Mouse (Mus musculus) urinary bladder, adult 18-20 months (tissue): ENCODE data around the gene Endov.

Experiments used
- DNase-seq, 2 experiments: peaks; one replicate each; pipeline ENCODE4 v3.0.0; 2022; ENCODE audit warnings: low spot score in 2 of 2, mixed read lengths in 2 of 2

Gene Endov

DNA sequence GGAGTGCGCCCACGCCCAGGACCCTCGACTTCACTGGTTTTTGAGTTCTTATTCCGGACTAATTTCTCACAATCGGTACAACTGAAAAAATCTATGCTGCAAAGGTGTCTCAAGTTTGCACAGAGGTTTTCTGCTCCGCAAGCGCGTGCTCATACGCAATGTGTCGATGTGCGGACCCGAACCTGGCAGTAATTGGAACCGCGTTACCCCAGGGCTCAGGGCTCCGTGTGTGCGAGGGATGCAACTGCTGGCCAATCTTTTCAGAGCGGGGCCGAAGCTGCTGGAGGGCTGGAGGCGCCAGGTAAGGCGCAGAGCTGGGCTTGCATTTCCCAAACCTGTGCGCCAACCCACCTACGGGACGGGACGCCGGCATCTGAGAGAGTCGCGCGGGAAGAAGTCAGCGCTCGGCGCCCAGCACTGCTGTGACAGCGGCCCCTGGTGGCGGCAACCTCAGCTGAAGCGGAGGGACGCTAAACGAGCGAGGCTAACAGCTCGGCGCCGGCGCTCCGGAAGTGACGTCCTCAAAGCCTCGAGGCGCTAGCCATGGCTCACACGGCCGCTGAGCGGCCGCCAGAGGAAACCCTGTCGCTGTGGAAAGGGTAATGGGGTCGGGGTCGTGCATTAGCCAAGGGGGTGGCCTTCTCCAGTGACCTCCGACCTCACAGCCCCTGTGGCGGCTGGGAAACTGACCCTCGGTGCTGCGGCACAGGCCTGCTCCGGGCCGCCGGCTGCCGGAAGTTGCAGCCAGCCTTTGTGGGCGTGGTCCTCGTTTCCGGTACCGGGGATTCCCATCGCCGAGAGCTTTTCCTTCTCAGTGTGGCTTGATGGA, at the start of gene Endov:
Gene Endov (plus strand): TSS at position 487 of the 829 bp plus-strand sequence.
- DNase-seq: peak; percentile 94 to 99

DNA sequence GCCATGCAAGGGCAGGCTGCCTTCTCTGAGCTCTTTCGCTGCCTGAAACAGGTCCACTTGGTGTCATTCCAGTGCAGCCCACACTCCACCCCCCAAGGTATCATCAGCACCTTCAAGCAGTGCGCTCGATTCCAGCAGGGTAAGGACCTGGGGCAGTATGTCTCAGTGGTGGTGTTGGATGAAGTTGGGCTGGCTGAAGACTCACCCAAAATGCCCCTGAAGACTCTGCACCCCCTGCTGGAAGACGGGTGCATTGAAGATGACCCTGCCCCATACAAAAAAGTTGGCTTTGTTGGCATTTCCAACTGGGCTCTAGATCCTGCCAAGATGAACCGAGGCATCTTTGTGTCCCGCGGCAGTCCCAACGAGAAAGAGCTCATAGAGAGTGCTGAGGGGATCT, 48.9 kb upstream of the Endov start:
- DNase-seq: no peak

DNA sequence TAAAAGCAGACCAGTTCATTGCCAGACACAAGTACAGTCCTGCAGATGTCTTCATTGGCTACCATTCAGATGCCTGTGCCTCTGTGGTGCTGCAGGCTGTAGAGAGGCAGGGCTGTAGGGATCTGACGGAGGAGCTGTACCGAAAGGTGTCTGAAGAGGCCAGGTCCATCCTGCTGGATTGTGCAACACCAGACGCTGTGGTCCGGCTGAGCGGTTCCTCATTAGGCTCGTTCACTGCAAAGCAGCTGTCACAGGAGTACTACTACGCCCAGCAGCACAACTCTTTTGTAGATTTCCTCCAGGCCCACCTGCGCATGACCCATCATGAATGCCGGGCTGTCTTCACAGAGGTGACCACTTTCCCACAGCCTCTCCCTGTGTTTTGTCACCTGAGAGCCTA, 47.7 kb upstream of the Endov start:
- DNase-seq: no peak

DNA sequence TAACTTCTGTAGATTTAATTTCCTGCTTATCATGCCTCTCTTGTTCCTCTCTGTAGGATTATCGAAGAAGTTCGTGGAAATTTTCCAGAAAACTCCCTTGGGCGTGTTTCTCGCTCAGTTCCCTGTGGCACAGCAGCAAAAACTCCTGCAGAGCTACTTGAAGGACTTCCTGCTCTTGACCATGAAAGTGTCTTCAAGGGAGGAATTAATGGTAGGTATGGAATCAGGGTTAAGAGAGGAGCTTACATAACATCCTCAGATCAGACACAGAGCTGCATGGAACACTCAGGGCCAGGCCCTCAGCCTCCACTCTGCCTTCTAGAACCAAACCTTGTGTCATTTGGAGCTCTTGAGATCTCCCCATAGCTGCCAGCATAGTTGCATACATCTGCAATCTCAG, 35.0 kb upstream of the Endov start:
- DNase-seq: no peak

DNA sequence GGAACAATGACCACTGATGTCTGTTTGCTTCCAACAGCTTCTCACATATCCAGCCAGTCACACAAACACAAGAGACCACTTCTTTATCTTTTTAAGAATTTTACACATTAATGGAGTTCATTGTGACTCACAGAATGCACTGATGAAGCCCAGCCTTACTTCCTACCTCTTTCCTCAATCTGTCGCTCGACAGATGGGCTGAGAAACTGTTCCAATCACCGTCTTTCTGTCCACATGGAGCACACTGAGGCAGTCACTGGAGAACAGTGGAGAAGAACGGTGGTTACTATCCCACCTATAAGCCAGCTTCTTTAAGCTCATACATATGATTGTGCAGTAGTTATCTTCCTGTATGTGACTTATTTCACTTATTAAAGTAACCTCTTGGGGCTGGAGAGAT, 13.3 kb upstream of the Endov start:
- no peak for DNase-seq

DNA sequence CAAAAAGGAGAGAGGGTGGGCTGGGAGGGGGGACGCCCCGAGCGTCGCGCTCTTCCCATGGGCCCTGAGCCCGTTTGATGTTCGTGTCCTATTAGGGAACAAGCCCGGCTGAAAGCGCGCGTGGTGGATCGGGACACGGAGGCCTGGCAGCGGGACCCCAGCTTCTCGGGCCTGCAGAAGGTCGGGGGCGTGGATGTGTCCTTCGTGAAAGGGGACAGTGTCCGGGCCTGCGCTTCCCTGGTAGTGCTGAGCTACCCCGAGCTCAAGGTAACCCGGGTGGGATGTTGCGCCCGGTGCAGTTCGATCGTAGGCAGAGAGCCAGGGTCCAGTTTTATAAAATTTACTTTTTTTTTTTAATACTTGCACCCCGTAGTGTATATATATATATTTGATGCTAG, 542 bp downstream of the Endov start:
- no peak for DNase-seq

DNA sequence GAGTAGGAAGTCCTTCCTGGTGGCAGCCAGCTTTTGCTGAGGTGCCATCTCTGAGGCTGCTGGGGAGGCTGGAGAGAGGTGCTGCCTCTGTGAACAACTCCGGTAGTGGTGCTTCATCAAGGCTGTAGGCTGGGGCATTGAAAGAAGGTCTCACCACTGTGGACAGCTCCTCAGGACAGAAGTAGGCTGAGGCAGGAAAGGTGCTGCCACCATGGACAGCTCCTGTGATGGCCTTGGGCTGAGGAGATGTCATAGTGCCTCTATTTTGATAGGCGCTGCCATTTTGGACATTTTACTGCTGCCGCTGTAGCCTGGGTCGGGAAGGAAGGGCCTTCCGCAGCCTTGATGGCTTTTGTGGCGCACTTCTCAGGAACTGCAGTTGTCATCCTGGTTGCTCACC, 1.7 kb downstream of the Endov start:
- no peak for DNase-seq

DNA sequence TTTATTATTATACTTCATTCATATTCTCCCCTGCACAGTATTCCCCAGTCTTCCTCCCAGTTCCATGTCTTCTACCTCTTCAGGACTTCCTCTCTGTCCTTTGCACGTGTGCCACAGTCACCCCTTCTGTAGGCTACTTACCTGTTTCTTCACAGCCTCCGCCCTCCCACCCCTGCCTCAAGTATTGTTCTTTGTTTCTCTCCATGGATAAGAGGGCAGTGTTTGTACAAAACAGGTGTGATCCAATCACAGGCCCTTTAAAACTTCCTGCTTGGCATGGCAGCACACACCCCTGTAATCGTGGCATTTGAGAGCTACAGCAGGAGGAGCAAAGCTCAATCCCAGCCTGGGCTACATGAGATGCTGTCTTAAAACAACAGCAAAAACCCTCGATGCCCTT, 2.4 kb downstream of the Endov start:
- DNase-seq: no peak

DNA sequence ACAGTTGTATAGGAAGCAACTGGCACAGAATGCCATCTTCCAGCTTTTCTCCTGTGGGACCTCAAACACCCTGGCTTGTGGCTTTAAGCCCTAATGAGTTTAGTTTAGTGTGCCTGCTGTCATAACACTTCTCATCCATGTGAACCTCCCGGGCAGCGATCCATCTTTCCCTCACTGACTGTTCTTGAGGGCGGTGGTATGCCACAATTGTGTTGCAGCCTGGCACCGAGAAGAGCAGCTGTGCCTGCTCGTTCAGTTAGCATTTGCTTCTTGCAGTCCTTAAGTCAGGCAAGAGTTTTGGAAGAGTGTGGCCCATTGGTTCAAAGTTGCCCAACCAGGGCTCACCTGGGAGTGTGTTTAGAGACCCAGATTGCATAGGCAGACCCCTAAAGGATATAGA, 5.0 kb downstream of the Endov start:
- no peak for DNase-seq

DNA sequence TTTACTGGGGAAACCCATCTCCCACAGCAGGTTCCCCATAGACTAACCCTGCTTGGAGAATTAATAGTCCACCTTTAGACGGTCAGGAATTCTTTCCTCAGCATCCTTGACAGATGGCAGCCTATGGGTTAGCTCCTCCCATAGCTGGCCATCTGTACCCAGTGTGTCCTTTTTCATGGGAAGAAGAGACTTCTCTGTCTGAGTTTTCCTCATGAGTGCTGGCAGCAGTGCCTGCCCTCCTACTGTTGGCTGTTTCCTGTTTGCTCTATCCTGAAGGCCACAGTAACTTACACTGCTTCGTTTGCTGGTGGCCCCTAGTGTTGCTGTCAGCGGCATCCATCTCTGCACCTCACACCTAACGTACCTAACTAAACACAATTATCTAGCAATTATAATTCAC, 6.3 kb downstream of the Endov start:
- no peak for DNase-seq

DNA sequence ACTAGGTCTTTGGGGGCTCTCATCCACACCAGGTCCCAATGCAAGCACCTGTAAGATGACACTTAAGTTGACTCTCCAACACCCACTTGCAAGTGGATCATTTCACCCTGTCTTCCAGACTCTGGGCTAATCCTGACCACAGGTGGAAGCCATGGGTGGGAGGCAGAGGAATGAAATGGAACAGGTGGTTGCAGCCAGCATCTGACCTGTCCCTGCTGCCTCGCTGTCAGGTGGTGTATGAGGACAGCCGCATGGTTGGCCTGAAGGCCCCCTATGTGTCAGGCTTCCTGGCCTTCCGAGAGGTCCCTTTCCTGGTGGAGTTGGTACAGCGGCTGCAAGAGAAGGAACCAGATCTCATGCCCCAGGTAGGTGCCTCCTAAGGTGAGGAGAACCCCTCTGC, 8.2 kb downstream of the Endov start:
- no peak for DNase-seq

DNA sequence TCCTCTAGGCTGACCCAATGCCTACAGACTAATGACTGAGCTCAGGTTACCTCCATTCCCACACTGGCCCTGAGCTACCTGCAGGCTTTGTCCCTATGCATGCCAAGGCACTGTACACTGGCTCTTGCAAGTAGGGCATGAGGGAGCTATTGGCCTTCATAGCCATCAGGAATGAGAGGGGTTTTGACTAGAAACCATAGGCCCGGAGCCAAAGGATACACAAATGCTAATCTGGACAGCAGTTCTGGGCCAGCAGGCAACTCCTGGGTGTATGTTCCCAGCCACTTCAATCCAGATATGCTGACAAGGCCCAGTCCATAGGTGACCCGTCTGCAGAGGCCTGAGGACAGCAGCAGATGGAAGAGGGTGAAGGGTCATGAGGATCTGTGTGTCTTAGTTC, 8.9 kb downstream of the Endov start:
- DNase-seq: no peak

DNA sequence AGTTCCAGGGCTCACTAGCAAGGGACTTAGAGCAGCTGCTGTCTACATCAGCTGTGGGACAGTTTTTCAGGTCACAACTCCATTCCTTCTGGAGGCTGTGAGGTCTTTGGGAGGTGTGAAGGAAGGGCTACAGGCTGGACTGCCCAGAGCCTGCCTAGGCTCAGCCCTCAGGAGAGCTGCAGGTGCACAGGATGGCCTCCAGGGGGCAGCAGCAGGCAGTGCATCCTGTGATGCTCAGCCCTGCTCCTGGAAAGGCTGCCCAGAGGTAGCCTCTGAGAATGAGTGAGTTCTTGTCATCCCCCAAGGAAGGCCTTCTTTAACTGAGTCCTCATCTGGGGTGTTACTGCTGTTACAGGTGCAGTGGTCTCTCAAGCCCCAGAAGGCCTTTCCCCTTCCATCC, 12.5 kb downstream of the Endov start:
- peak; percentile 43 to 60 for DNase-seq

DNA sequence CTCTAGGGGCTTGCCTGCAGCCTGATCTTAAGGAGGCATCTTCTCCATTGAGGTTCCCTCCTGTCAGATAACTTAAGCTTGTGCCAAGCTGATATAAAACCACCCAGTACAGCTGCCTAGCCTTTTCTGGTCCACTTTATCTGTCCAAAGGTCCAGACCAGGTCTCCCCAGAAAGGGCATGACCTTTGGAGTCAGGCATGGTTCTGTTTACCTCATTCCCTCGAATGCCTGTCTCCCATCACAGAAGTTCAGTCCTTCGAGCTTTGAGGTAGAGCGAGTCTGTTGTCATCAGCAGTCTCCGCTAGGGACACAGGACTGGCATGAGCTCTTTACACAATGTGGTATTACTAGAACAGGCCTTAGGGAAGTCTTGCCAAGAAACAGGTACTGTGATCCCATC, 15.2 kb downstream of the Endov start:
- DNase-seq: no peak

DNA sequence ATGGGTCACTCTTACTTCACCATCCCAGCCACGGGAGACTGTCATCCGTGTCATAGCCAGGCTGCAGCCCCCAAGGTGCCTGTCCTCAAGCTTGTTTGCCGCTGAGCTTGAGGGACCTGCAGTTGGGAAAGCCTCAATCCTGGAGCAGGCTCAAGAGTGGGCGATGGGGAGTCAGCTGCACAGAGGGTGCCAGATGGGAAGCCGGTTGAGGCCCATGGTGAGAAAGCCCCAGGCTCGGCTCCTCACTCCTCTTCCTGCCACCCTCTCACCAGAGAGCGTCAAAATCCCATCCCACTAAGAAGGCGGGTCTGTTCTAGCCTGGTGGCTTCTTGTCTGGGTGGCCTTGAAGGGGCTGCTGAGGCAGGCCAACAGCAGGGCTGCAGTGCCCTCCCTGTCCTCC, 16.6 kb downstream of the Endov start:
- no peak for DNase-seq

DNA sequence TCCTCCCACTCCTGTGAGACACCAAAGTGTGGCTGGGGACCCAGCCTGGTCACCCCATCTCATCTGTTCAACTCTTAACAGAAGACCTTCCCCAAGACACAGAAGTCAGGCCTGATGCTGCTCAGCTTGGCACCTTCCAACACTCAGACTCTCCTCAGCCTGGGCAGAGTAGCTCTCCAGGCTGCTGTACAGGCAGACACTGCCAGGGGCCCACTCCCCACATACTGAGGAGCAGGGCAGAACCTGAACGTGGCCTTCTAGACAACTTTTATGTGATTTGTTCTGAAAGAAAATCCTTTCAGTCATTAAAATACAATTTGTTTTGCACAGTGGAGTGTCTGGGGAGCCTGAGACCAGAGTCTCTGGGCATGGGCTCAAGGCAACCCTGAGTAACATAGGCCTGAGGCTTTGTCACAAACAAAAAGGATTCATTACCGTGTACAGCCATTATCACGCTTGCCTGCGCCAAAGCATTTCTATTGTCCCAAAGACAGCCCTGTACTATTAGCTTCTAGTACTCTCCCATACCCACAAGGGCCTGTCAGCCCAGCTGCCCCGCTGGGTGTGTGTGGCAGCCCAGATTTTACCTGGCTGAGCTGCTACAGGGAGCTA, 18.1 kb downstream of the Endov start:
- DNase-seq: no peak

DNA sequence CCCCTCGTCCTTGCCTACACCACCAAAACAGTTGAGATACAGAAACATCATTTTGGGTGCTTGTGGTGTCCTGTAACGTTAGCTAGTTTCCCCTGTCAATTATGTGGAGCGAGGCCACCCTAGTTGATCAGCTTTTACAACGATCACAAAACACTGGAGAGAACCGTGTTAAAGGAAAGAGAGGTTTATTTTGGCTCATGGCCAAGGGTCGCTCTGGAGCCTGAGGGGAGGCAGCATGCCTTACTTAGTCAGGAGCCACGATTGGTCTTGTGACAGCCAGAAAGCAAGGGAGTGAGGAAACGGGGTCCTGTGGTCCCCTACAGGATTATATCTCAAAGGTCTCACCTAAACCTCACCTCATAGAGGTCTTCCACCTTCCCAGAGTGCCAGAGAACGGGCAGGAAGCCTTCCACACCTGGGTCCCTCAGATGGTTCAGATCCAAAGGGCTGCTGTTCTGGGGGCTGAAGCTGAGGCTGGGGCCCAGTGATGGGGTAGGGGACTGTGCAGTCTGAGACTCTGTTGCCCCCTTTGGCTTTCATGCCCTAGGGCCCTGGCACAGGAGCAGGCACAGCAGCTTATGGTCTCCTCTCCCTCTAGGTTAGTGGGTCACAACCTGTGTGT, 22.0 kb downstream of the Endov start:
- DNase-seq: no peak

DNA sequence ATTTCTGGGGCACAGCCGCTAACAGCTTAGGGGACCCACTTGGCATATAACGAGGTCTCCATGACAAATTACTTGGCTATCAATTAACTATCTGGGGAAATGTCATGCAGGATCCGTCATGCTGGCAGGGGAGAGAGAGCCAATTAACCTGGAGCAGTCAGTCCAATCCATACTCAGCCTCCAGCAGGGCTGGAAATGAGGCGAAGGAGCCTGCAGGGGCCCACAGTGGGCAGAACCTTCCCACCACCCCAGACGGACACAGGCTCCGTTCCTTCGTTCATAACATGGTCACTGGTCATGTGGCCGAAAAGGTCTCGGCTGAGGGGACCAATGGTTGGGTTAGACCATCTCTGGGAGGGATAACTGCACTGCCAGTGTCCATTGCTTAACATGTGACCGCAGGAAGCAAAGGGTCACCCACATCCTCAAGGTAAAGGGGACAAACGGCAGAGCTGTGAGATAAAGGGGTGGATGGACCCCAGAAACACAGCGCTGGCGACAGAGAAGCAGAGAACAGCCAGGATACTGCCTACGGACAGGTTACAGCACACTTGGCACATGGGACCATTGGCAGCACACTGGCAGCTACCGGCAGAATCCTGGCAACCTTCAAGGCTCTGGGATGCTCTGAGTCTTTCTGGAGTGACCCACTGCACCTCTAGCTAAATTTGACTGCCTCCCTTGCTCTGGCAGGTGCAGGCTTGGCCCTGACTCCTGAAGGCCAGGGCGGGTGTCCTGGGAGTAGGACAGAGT, 23.1 kb downstream of the Endov start:
- no peak for DNase-seq

DNA sequence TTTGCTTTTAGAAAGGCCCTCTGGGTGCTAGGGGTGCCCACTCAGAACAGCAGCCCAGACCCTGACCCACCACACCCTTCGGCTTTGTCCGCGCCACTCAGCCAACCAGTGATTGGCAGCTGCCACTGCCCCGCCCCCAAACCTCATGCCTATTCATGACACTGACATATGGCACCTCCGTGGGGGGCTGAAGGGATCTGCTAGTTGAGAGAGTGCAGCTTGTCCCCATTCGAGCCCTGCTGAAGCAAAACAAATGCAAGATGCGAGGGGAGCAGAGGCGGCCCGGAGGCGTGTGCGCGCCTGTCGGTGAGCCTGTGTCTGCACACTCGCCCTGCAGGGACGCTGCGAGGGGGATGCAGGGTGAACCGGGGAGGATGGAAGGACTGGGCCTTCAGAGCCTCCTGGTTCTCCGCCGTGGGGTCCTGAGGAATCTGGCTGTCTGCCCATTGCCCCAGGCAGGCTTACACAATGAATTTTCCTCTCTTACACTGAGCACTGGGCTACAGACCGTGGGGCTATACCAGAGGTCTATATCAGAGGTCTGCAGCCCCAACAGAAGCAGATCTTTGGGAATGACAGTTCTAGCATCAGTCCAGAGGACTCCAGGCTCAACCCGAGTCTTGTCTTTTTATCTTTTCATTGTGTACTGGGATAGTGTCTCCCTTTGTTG, 24.0 kb downstream of the Endov start:
- DNase-seq: no peak

DNA sequence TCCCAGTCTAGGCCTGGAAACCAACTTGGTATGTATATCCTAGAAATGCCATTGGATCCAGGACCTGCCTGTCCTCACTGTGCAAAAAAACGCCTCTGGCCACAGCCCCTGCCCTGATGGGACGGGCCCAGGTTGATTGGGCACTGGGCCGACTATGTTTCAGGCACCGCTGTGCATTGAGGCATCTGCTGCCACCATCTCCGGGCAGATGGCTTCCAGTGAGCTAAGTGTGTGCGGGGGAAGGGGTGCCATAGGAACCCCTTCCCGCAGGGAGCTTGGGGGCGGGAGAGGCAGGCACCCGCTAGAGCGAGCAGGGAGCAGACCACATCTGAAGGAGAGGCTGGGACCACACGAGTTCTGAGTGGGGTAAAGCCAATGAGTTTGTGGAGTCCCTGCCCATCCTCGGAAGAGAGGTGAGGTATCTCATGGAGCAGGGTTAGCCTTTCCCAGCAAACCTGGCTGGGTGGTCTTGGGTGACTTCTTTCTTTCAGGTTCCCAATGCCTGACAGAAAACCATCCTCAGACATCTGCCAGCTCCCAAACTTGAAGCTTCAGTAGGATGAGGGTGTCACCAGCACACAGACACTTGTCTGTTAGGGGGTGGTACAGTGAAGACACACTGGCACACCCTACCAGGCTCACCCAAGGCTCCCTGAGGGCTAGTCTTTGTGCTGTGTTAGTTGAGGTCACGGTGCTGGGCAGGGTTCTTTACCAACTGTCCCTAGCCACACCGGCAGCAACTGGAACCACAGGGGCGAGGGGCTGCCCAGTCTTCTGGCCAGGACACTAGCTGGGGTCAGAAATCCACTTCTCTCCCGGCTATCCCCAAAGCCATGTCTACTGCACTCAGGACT, 24.9 kb downstream of the Endov start:
- no peak for DNase-seq
